Mouse (Mus musculus): ENCODE data around the gene Olfr980. TPM values are rescaled to one million over a fixed set of nuclear protein-coding genes. Genes with fewer than 3 reads are reported as not detected.

Olfr980 gene
- polyA plus RNA-seq, 1 experiment, result not detected

Other genes starting within 250 kb of the Olfr980 start
- not detected in 2 replicates for gene Olfr968, start 226.3 kb downstream of the Olfr980 start, polyA plus RNA-seq (2011; ENCODE audit: insufficient read depth, insufficient read length, low read depth, missing spikeins)
- not detected in 2 replicates for gene Olfr969, start 218.6 kb downstream of the Olfr980 start, polyA plus RNA-seq (2011; ENCODE audit: insufficient read depth, insufficient read length, low read depth, missing spikeins)
- gene Olfr970, start 200.7 kb downstream of the Olfr980 start, polyA plus RNA-seq (2011; ENCODE audit: insufficient read depth, insufficient read length, low read depth, missing spikeins), result not detected in 2 replicates
- not detected in 2 replicates for gene Olfr971, start 172.7 kb downstream of the Olfr980 start, polyA plus RNA-seq (2011; ENCODE audit: insufficient read depth, insufficient read length, low read depth, missing spikeins)
- not detected in 2 replicates for gene Olfr972, start 143.2 kb downstream of the Olfr980 start, polyA plus RNA-seq (2011; ENCODE audit: insufficient read depth, insufficient read length, low read depth, missing spikeins)
- gene Olfr229, start 102.2 kb downstream of the Olfr980 start, polyA plus RNA-seq (2011; ENCODE audit: insufficient read depth, insufficient read length, low read depth, missing spikeins), result not detected in 2 replicates
- not detected in 2 replicates for gene Olfr974, start 72.1 kb downstream of the Olfr980 start, polyA plus RNA-seq (2011; ENCODE audit: insufficient read depth, insufficient read length, low read depth, missing spikeins)
- gene Olfr975, start 57.5 kb downstream of the Olfr980 start, polyA plus RNA-seq (2011; ENCODE audit: insufficient read depth, insufficient read length, low read depth, missing spikeins), result 0.36 TPM in 1 of 2 replicates, not detected in the other
- gene Olfr976, start 48.4 kb downstream of the Olfr980 start, polyA plus RNA-seq (2011; ENCODE audit: insufficient read depth, insufficient read length, low read depth, missing spikeins), result 0.19 TPM in 1 of 2 replicates, not detected in the other
- not detected in 2 replicates for gene Olfr978, start 17.5 kb downstream of the Olfr980 start, polyA plus RNA-seq (2011; ENCODE audit: insufficient read depth, insufficient read length, low read depth, missing spikeins)
- not detected in 2 replicates for gene Olfr979, start 6.1 kb downstream of the Olfr980 start, polyA plus RNA-seq (2011; ENCODE audit: insufficient read depth, insufficient read length, low read depth, missing spikeins)
- gene Olfr981, start 11.9 kb upstream of the Olfr980 start, polyA plus RNA-seq (2011; ENCODE audit: insufficient read depth, insufficient read length, low read depth, missing spikeins), result 0.15 TPM in 1 of 2 replicates, not detected in the other
- not detected in 2 replicates for gene Olfr982, start 64.2 kb upstream of the Olfr980 start, polyA plus RNA-seq (2011; ENCODE audit: insufficient read depth, insufficient read length, low read depth, missing spikeins)
- 0.16 and 0.21 TPM in 2 replicates for gene Olfr983, start 84.0 kb upstream of the Olfr980 start, polyA plus RNA-seq (2011; ENCODE audit: insufficient read depth, insufficient read length, low read depth, missing spikeins)
- gene Olfr984, start 104.6 kb upstream of the Olfr980 start, polyA plus RNA-seq (2011; ENCODE audit: insufficient read depth, insufficient read length, low read depth, missing spikeins), result 0.42 and 0.43 TPM in 2 replicates
- gene Olfr985, start 120.6 kb upstream of the Olfr980 start, polyA plus RNA-seq (2011; ENCODE audit: insufficient read depth, insufficient read length, low read depth, missing spikeins), result 0.64 and 0.87 TPM in 2 replicates
- gene Tmem225, start 138.5 kb upstream of the Olfr980 start, polyA plus RNA-seq (2011; ENCODE audit: insufficient read depth, insufficient read length, low read depth, missing spikeins), result not detected in 2 replicates
- not detected in 2 replicates for gene Olfr986, start 171.3 kb upstream of the Olfr980 start, polyA plus RNA-seq (2011; ENCODE audit: insufficient read depth, insufficient read length, low read depth, missing spikeins)
- 2.5 and 2.6 TPM in 2 replicates for gene Zfp202, start 182.7 kb upstream of the Olfr980 start, polyA plus RNA-seq (2011; ENCODE audit: insufficient read depth, insufficient read length, low read depth, missing spikeins)